Mouse (Mus musculus) neutrophil, adult 5-6 weeks (primary cell): Measurements from ENCODE around the gene Ambn. TPM values are rescaled to one million over a fixed set of nuclear protein-coding genes. Genes with fewer than 3 reads are reported as not detected.
"Not testable (repeated sequence)": the region's sequence is repeated elsewhere in the genome, so short reads cannot be mapped to it uniquely, and the experiment has no call there.

Experiments used
- ATAC-seq: fragments of 151-379, 151-347 bp; 2 replicates; pipeline ENCODE4 v1.8.0; 2017; ENCODE audit warnings: mild to moderate bottlenecking, moderate TSS enrichment; ENCODE audit not compliant: insufficient number of reproducible peaks, poor library complexity, low FRiP score, severe bottlenecking; ENCODE audit errors: extremely low read depth
- total RNA-seq: library from RNA; stranded (forward); fragments of 200-1000 nt; gene quantifications from 2 replicates; pipeline ENCODE4 v1.2.3, GENCODE M21; 2017

The Ambn gene
- not detected in 2 replicates for total RNA-seq

DNA sequence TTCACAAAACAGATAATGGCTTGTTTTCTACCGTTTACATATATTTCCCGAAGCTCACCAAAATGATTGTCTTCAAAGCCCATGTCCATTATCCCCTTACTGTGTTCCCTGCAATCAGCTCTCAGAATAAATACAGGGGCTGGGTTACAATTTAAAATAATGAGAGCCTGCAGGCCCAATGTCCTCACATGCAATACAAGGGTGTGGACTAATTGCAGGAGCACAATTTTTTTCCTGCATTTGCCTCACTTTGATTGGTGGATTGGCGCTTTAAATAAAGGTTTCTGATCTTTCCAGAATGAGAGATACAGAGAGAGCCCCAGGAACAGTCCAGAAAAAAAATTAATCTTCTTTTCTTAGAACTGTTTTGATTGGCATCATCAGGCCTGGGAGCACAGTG lies at the start of gene Ambn:
Gene Ambn, plus strand, starts transcription at position 301 of the 400 bp plus-strand sequence.
- no peak for ATAC-seq

DNA sequence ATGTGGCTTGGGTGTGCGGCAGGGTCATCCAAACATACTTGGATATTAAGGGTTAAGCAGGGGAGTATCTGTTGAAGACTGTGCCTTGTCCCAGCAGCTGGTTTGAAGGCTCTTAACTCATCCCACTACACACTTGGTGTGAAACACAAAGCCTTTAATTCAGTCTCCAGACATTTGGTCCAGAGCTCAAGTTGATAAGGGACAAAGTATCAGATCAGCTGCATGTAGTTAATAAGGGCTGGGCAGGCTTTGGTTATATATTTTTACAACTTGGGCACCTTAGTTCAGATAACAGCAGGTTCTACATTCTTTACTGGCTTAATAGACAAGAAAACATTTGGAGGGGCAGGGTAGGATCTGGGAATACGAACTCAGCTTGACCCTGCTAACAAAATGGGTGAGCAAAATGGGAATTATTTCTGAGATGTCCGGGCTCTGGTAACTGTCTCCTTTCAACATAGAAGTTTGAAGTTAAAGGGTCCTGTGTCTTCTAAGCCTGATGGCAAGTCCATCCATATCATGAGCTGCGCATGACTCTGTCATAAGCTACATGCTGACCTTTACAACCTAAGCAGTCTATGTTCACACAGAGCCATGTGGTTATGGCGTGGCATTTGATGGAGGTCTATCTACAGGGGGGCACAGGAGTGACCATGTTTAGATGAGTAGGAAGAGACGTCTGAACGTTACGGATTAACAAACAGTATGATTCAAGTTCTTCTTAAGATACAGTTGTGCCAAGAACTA lies 35.3 kb upstream of the Ambn start:
- ATAC-seq, result no peak

DNA sequence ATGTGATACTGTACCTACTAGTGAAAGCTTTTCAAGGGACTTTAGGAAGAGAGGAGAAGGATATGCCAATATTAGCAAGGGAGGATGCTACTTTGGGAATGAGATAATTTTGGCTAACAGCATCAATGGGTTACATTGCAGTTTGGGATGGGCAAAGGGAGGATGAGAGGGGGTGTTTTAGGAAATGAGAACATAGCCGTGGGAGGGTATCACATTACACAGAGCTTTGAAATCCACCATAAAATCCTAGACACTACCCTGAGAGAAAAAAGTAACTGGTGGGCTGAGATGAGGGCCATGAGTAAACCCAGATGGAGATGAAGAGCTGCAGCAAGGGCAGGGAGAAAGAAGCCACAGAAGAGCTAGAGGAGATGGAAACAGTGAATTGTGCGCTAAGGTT lies 30.9 kb upstream of the Ambn start:
- ATAC-seq, result not testable (repeated sequence)

DNA sequence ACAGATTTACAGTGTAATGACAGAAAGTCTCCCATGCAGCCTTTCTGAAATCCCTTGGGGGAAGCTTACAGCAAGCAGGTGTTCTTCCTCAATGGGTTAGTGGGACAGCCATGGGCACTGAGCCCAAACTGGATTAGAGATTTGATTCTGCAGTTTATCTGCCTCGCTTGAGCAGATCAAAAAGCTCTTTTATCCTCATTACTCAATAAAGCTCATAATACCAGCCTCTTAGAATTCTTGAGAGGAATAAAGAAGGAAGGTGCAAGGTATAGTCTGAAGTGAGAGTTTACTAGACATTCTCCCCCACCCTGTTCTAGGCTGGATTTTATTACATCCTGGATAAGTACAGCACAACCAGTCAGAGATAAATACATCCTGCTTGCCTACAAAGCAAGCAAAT lies 29.0 kb upstream of the Ambn start:
- ATAC-seq, result no peak

DNA sequence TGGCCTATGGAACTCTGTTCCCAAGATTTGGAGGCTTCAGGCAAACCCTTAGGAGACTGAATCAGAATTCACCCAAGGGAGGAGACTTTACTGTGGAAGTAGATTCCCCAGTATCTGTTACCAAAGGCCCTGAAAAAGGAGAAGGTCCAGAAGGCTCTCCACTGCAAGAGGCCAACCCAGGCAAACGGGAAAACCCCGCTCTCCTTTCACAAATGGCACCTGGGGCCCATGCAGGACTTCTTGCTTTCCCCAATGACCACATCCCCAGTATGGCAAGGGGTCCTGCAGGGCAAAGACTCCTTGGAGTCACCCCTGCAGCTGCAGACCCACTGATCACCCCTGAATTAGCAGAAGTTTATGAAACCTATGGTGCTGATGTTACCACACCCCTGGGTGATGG lies 11.7 kb downstream of the Ambn start:
- ATAC-seq, result no peak

DNA sequence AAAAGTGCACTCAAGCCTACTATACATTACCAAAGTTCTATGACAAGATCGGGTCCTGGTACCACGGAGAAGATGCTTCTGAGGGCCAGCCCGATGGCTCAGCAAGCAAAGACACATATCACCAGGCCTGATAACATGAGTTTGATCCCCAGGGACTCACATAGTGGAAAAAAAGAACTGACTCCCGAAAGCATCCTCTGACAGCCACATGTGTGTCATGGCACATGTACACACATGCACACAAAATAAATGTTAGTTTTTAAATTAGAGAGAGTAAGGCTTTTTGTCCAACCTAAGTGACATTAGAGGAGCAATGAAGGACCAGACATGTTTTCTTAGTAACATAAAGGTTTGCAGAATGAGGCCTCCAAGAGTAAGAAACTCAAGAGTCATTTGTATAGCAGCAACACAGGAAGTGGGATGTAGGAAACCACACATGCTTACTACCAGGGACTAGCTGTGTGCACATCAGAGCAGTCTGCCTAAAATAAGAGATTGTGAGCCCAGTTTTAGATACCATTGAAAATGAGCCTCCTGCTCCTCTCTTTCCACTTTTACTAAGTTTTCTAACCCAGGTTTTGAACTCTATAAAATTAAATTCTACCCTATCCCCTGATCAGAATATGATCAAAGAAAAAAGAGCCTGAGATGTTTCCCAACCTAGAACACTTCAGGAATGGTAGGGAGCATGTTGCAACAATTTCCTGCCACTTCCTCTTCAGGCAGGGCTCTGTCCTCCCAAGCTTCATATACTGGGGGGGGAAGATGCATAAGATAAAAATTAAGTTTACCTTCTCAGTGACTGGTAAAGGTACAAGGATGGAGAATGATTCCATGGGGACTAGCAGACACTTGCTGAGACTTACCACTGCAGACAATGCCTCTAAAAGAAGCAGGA lies 13.3 kb downstream of the Ambn start:
- ATAC-seq, result no peak

DNA sequence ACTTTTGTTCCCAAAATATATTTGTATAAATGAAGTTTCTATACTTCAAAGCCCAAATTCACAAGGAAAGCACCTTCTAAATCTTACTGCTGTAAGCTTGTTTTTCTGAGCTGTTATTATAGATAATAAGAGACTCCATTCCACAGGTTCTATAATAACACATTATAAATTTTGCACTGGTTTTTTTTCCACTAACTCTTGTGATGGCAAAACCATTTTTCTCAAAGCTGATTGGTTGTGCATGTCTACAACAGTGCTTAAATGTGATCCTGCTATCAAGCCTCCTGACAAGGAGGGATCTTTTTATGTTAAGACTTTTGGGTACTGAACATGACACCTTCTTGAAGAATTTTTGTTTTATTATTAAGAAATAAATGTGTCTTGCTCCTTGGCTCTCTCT lies 31.9 kb downstream of the Ambn start, which contains the start of gene Enam:
Gene Enam, plus strand, starts transcription at position 301 of the 400 bp plus-strand sequence.
- no peak for ATAC-seq

DNA sequence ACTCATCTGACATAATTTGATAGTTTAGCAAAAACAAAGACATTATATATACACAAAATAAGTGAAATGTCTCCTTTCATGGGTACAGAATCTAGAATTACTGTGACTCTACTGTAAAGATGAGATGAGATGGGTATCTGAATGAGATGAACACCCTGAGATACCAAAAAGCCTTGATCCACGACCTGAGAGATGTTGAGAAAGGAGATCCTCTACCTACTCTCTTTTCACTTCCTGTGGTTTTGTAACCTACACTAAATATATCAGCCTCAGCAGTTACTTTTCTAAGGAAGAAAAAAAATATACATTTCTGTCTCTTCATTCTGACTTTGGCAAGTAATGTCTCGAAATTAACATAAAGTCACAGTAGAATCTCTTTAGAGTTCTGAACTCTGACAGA lies 33.2 kb downstream of the Ambn start:
- ATAC-seq, result no peak

DNA sequence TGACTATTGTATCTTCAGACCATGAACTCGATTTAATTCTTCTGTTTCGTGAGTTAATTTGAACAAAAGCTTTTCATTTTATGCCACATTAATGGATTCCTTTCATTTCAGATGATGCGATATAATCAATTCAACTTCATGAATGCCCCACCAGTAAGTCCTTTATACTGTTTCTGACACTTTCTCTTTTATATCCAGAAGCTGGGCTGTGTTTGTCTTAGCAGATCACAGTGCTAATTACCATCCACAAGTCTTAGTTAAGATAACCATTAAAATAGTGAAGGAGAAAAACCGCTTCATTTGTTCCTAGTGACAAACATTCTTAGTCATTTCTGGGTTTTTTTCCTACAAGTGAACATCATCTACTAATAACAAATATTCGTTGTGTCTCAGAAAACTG lies 35.3 kb downstream of the Ambn start:
- ATAC-seq, result no peak

DNA sequence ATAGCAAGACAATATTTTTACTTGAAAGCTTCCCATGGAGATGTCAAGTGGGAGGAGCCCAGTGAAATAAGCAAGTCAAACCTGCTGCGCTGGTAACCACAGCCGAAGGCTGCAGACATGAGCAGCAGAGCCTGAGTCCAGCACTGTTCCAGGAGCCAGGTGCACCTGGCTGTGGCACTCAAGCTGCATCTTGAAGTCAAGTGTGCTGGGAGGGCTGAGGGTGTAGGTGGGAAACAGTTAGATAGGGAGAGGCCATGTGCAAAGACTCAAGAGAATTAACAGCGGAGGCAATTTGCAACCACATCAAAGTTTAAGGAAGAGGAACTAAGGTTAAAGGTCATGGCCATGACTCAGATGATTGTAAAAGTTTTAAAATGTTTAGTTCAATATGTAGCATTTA lies 44.0 kb downstream of the Ambn start:
- ATAC-seq, result no peak

DNA sequence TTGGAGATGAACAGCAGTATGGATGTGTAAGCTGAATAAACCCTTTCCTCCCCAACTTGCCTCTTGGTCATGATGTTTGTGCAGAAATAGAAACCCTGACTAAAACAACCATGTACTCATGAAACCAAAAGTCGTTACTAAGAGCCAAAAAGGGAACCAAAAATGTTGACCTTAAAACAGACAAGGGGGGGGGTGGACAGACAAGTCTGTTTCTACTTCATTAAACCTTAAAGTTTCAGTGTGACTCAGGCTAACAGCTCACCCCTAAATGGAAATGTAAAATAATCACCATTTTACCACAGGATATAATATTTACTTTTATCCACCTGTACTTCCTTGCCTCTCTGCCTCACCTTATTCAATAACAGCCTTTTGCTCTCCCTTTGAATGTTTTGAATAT lies 52.8 kb downstream of the Ambn start:
- ATAC-seq, result peak; percentile 53; the same call in 1 of the 2 replicates

DNA sequence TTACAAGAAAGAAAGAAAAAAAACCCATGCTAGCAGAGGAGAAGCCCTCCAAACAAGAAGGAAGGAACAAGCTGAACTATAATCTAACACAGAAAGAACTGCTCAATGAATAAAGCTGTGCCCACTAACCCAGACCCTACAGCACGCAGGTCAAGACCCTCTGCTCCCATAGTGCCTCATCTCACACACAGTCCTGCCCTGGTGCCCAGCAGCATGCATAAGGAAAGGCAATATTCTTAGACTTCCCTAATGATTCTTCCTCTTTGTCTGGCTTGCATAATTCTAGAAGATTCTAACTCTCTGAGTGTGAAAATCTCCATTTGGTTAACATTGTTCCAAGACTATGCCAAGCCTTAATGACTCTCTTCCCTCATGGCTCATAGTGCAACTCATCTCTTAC lies 53.2 kb downstream of the Ambn start:
- ATAC-seq, result no peak

Other genes starting within 250 kb of the Ambn start
- not detected in 2 replicates for gene Gm7714, start 187.1 kb upstream of the Ambn start, total RNA-seq
- gene Prol1, start 138.7 kb upstream of the Ambn start, total RNA-seq, result not detected in 2 replicates
- gene Amtn, start 79.9 kb upstream of the Ambn start, total RNA-seq, result not detected in 2 replicates
- not detected in 2 replicates for gene Enam, start 32.0 kb downstream of the Ambn start, total RNA-seq
- 6.8 and 8.2 TPM in 2 replicates for gene Jchain, start 71.9 kb downstream of the Ambn start, total RNA-seq
- 56.3 and 59.2 TPM in 2 replicates for gene Utp3, start 98.5 kb downstream of the Ambn start, total RNA-seq
- 17.1 and 22.7 TPM in 2 replicates for gene Rufy3, start 109.0 kb downstream of the Ambn start, total RNA-seq
- gene Grsf1, start 220.2 kb downstream of the Ambn start, total RNA-seq, result 49.4 and 70.2 TPM in 2 replicates